Mouse (Mus musculus) cerebellum, postnatal 25 days (tissue): ENCODE measurements at regions not wholly inside any gene's neighbourhood (a gene's known extent, or its start where the extent isn't known, plus 50 kb on each side); places are given as distances from the start of the nearest gene placed in this dataset.

ENCODE experiments used
- DNase-seq, 2 experiments: peaks; one replicate each; pipeline ENCODE4 v3.0.0; 2021; ENCODE audit warnings: mixed read lengths in 2 of 2

DNA sequence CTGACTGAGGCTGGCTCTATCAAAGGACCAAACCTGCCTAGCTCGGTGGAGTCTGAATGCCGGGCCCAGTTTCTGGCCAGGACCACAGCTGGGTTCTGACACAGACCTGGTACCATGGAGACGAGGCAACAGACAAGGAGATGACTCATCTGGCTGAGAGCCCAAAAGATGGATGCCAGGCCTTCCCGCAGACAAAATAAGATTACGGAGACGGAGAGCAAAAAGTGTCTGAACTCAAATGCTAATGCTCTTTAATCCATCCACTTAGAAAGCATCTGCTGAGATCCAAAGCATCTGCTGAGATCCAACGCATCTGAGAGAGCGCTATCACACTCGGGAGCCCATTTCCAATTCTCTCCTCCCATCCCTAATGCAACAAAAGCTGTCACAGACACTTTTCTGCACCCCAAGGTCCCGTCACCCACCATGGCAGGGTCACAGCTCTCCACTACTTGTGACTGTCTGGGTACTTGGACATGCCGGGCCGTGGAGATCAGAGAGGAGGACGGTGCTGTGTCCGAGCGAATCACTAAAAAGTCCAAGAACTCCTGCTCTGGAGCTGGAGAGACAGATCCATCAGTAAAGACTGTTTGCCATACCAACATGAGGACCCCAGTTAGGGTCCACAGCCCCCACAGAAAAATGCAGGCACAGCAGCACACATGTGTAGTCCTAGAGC, 278.3 kb upstream of the Sulf2 start:
- peak; percentile 52 to 70 for DNase-seq

- DNase-seq = no peak
Observed at GRCm38 (mm10) chr2:166432948-166433654, 277.6 kb upstream of the Sulf2 start.

DNA sequence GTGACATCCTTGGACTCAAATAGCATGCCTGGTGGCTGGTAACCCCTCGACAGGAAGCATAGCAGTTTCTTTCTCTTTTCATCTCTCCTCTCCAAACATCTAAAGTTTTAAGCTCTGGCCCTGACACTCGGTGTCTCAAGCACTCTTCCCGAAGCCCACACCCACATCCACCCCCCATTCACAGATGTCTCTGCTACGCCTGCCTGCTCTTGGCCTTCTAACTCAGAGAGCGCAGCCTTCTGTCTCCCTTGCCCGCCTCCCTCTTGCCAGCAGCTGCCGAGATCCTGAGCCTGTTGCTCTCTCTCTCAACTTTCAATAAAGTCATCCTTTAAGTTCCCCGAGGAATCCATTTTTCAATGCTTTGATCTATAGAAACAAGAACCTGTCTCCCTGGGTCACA, 277.1 kb upstream of the Sulf2 start:
- no peak for DNase-seq

DNA sequence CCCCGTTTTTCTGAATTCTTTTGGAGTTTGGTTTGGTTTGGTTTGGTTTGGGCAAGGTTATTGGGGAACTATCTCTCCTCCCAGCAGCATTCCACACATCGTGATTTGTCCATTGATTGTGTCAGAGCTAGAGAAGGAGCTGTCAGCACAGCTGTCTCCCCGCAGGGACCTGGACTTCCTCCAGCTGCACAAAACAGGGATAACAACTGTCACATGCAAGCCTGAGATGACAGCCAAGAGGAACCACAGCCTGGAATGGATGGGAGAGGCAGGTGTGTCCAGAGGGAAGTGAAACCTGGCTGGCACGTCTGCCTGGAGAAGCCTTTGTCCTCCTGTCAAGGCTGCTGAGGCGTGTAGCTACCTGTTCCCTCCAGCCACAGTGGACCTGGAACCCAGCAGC, 274.5 kb upstream of the Sulf2 start:
- no peak for DNase-seq

DNA sequence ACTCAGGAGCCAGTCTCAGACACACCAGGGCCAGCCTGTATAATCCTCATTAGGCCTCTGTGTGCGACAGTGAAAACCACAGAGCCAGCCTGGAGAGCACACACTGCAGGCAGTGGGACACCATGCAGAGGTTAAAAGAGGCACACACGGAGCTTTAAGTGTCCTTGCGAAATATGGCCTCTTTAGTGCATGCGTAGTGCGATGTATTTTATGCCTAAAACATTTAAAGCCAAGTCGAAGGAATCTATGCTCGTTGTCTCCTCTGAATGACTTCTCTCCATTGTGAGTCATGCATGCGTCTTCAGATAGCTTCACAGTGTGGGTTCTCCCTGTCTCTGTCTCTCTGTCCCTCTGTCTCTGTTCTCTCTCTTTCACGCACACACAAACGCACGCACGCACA, 274.0 kb upstream of the Sulf2 start:
- DNase-seq = no peak

- DNase-seq = no peak
Observed at GRCm38 (mm10) chr2:166427390-166427789, 271.9 kb upstream of the Sulf2 start.

DNA sequence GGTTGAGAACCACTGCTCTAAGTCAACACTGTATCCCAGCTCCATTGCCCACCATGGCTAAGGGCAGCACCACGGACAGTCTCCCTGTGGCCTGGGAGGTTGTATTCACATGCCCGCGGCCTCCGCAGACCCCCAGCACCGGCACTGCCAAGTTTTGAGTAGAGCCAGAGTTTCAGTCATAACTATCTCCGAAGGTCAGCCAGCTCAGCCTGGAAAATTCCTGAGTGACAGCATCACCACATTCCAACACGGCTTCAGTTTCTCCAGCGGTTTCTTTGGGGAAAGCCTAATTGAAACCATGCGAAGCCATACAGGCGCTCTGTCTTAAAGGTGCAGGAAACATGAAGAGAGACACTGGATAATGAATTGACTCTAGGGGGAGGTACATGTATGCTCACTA, 271.5 kb upstream of the Sulf2 start:
- DNase-seq = no peak

DNA sequence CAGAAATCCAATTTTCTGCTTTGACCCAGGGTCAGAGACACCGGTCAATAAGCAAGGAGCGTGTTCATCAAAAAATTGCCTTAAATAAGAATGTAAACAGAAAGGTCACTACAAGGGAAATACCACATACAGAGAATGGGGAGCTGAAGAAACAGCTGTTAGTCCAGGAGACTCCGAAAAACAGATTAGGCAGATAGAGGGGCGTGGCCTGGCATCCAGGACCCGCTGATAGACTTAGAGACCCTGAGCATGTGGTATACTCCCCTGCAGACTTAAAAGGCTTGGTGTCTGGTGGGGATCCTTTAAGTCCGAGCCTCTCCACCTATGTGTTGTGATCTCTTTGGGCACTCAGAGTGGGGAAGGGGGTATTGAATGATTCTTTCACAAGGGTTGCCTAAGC, 271.0 kb upstream of the Sulf2 start:
- DNase-seq = no peak

- no peak for DNase-seq
Observed at GRCm38 (mm10) chr2:166425141-166425540, 269.7 kb upstream of the Sulf2 start.

GRCm38 (mm10) chr2:166423132-166423660, 267.7 kb upstream of the Sulf2 start:
- no peak for DNase-seq

DNA sequence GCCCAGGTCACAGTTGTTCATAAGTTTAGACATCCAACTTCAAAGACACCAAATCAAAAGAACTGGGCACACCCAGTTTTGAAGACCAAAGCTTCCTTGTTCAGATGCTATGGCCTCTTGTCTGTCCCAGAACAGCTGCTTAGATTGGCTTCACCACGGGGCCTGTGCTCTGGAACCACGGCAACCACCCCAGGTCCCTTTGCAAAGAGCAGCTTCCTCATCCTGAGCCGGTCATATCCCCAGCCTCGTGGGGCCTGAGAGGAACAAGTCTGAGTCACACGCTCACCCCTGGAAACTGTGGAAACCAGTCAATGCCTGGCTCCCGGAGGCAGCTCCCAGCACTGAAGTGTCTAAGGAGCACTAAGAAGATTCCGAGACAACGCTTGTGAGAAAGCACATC, 264.8 kb upstream of the Sulf2 start:
- DNase-seq = no peak

DNA sequence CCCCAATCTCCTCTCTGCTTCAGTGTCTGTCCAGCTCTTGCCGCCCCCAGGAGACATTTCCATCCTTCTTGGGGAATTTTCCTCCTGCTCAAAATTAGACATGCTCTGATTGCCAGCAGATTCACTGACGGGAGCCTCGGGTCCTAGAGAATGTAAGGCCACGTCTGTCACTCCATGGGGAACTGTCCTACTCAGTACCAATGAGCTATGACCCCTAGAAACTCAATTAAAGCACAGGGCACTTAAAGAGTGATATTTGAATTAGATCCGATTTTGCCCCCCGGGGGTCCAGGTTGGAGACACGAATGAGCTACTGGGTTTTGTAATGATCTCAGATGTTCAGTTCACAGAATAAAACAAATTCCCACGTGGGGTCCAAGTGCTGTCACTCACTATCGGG, 263.8 kb upstream of the Sulf2 start:
- no peak for DNase-seq

DNA sequence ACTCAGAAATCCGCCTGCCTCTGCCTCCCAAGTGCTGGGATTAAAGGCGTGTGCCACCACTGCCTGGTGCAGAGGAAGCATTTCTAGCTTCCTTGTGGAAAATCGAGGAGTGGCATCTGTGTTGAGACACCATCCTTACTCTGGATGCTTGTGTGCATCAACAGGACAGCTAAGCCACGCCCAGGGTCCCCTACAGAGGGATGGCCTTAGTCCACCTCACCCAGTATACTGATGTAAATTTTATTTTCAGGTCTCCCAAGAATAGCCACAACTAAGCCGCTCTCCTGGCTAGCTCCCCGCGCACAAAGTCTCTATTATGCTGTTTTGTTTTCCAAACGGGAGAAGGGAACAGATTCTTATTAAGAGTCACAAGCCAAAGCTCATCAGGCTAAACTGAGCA, 262.8 kb upstream of the Sulf2 start:
- DNase-seq = no peak

DNA sequence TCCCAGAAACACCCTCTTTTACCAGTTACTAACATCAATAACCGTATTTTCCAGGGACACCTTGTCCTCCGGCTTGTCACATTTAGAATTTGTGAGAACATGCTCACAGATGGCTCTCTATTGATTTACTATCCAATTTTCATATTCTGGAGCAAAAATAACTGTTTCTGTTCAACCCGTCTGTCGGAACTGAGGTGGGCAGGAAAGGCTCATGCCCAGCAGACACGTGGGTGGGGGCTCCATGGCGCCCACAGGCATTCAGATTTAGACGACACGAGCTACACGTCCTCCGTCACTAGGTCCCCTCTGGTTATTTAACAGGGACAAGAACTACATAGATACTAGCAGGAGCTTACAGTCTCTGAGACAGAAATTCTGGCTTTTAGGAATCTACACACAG, 262.2 kb upstream of the Sulf2 start:
- DNase-seq = no peak

- no peak for DNase-seq
Observed at GRCm38 (mm10) chr2:166415481-166415965, 260.1 kb upstream of the Sulf2 start.

- no peak for DNase-seq
Observed at GRCm38 (mm10) chr2:166414856-166415255, 259.4 kb upstream of the Sulf2 start.

- no peak for DNase-seq
Observed at GRCm38 (mm10) chr2:166412031-166412858, 256.8 kb upstream of the Sulf2 start.

GRCm38 (mm10) chr2:166409391-166409790, 253.9 kb upstream of the Sulf2 start:
- DNase-seq = no peak

- DNase-seq = no peak
Observed at GRCm38 (mm10) chr2:166408806-166409205, 253.3 kb upstream of the Sulf2 start.

GRCm38 (mm10) chr2:166408009-166408408, 252.5 kb upstream of the Sulf2 start:
- no peak for DNase-seq

- no peak for DNase-seq
Observed at GRCm38 (mm10) chr2:166406826-166407225, 251.4 kb upstream of the Sulf2 start.

DNA sequence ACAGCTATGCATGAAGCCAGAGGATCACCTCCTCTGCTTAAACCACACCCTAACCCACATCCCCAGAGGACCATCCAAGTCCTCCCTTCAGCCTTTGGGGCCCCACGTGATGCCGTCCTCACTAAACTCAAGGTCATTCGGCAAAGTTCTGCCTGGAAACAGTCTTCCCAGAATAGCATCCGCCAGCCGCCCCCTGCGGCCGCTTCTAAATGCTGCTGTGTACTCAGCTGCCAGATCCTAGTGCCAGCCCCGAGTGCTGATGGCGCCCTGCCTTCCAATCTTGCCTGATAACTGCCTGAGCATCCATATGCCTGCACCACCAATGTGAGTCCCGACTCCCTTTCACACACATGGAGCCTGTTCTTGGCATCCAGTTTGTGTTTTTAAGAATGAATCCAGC, 247.9 kb upstream of the Sulf2 start:
- peak; percentile 21 to 40 for DNase-seq

DNA sequence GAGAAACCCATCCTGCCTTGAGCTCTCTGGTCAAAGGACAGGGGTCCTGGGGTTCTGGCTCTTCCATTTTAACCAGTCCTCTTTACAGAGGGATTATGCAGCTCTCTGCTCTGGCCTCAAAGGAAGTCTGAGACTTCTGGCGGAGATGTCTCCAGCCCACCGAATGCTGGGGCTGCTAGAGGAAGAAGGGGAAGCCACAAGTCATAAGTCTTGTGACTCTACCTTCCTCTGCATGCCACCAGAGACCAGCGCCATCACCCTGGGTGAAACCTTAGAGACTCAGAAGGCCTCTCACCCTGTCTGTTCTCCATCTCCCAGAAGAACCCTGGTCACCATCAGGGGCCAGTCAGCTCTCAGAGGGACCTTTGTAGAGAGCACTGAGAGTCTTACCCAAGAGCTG, 246.4 kb upstream of the Sulf2 start:
- no peak for DNase-seq
